Mouse (Mus musculus) neural tube, embryonic 11.5 days (tissue): ENCODE data around the gene Sorcs2. TPM values are rescaled to one million over a fixed set of nuclear protein-coding genes. Genes with fewer than 3 reads are reported as not detected.

ENCODE experiments used
- ATAC-seq: fragments of 200-750 bp; cut with Nextera tagmentation; 2 replicates; pipeline ENCODE4 v1.8.0; 2017; ENCODE audit warnings: moderate number of reproducible peaks, mild to moderate bottlenecking, moderate TSS enrichment, moderate library complexity; ENCODE audit not compliant: insufficient read depth, low FRiP score, low TSS enrichment
- DNase-seq: peaks from one replicate; pipeline ENCODE4 v3.0.0-alpha.2; 2015; ENCODE audit warnings: low spot score
- H3K27ac ChIP-seq: fragments of 300-500 bp; sonication (generic); 2 replicates; pipeline ENCODE4 v1.5.1; 2014; ENCODE audit warnings: low read depth, mild to moderate bottlenecking, low read length
- H3K27me3 ChIP-seq: fragments of 300-500 bp; sonication (generic); 2 replicates; pipeline ENCODE4 v1.6.1; 2014; ENCODE audit warnings: mild to moderate bottlenecking, low read length, mixed read lengths; ENCODE audit not compliant: control insufficient read depth, insufficient read depth
- H3K36me3 ChIP-seq: fragments of 300-500 bp; sonication (generic); 2 replicates; pipeline ENCODE4 v1.6.1; 2014; ENCODE audit warnings: mild to moderate bottlenecking, low read length, moderate library complexity, mixed read lengths; ENCODE audit not compliant: control insufficient read depth, insufficient read depth
- H3K4me1 ChIP-seq: fragments of 300-500 bp; sonication (generic); 2 replicates; pipeline ENCODE4 v1.6.1; 2014; ENCODE audit warnings: low read length, mixed read lengths; ENCODE audit not compliant: control insufficient read depth, insufficient read depth
- H3K4me2 ChIP-seq: fragments of 300-500 bp; sonication (generic); 2 replicates; pipeline ENCODE4 v1.6.1; 2014; ENCODE audit warnings: low read depth, mild to moderate bottlenecking, moderate library complexity
- H3K4me3 ChIP-seq: fragments of 300-500 bp; sonication (generic); 2 replicates; pipeline ENCODE4 v1.5.1; 2014; ENCODE audit warnings: low read depth, low read length
- H3K9ac ChIP-seq: fragments of 300-500 bp; sonication (generic); 2 replicates; pipeline ENCODE4 v1.6.1; 2014; ENCODE audit warnings: mild to moderate bottlenecking, low read length
- H3K9me3 ChIP-seq: fragments of 300-500 bp; sonication (generic); 2 replicates; pipeline ENCODE4 v1.6.1; 2016; ENCODE audit warnings: low read length; ENCODE audit not compliant: control insufficient read depth
- WGBS: fragments of 180-500 bp; shearing (Covaris S2); extraction: QIAGEN DNeasy Blood & Tissue Kit; methylation state at CpG from one replicate; pipeline ENCODE4 v1.1.7; 2014; 5-methylcytosine and 5-hydroxymethylcytosine counted together
- polyA plus RNA-seq: library from polyadenylated mRNA; unstranded; fragments of >200 nt; fragmentation: Nextera tagmentation; extraction: Ambion mirVana; gene quantifications from 2 replicates; pipeline ENCODE4 v1.2.1, GENCODE M21; 2014

Gene Sorcs2
- polyA plus RNA-seq, 1 experiment from 2014 or later = 9.1 TPM

DNA sequence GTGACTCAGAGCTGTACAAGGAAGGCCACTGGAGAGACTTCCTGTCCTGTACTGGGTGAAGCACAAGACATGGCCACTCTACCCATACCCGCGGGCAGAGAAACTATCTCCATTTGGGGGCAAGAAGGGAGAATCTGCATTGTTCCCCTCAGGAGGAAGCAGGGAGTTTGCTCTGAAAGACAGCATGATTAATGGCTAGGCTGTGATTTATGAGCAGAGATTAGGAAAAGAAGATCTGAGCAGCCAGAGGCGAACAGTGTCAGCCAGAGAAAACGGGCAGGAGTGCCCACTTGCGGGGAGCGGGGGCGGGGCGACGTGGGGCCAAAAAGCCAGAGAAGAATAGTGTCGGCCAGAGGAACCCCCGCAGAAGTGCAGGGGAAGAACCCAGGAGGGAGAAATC, 29.9 kb upstream of the Sorcs2 start:
- no peak for ATAC-seq
- Histone ChIP-seq H3K27me3 (no peaks in the 10 kb centered on the region), H3K9me3 (no peaks in the 10 kb centered on the region), H3K27ac (no peak overlapping the region), H3K36me3 (no peaks in the 10 kb centered on the region), H3K9ac (no peak overlapping the region), H3K4me3 (no peak overlapping the region), H3K4me1 (peaks cover 2% of the 10 kb centered on the region; the same call in 1 of the 2 replicates), H3K4me2 (no peak overlapping the region)
- WGBS = 37% methylated on average over 11 of the region's 11 CpGs
- no peak for DNase-seq

- H3K27ac ChIP-seq = no peak overlapping the region
- DNase-seq = no peak
- 87% methylated on average over 5 of the region's 5 CpGs for WGBS
- no peak overlapping the region for H3K4me3 ChIP-seq
- no peak for ATAC-seq
- peaks cover 2% of the 10 kb centered on the region; the same call in 1 of the 2 replicates for H3K4me1 ChIP-seq
- H3K9ac ChIP-seq = no peak overlapping the region
- H3K27me3 ChIP-seq = no peaks in the 10 kb centered on the region
- no peaks in the 10 kb centered on the region for H3K36me3 ChIP-seq
- H3K4me2 ChIP-seq = no peak overlapping the region
- no peaks in the 10 kb centered on the region for H3K9me3 ChIP-seq
Observed at GRCm38 (mm10) chr5:36426404-36426803, 28.5 kb upstream of the Sorcs2 start.

GRCm38 (mm10) chr5:36424676-36425075, 26.7 kb upstream of the Sorcs2 start:
- no peaks in the 10 kb centered on the region for H3K36me3 ChIP-seq
- no peak for DNase-seq
- no peak overlapping the region for H3K4me3 ChIP-seq
- no peaks in the 10 kb centered on the region for H3K27me3 ChIP-seq
- no peak overlapping the region for H3K27ac ChIP-seq
- no peaks in the 10 kb centered on the region for H3K9me3 ChIP-seq
- H3K9ac ChIP-seq = no peak overlapping the region
- no peak for ATAC-seq
- H3K4me1 ChIP-seq = no peaks in the 10 kb centered on the region; the same call in 1 of the 2 replicates
- H3K4me2 ChIP-seq = no peak overlapping the region

- no peaks in the 10 kb centered on the region for H3K27me3 ChIP-seq
- H3K4me3 ChIP-seq = no peak overlapping the region
- ATAC-seq (no peak), DNase-seq (no peak)
- no peak overlapping the region for H3K9ac ChIP-seq
- H3K9me3 ChIP-seq = no peaks in the 10 kb centered on the region
- H3K4me2 ChIP-seq = no peak overlapping the region
- H3K36me3 ChIP-seq = no peaks in the 10 kb centered on the region
- no peaks in the 10 kb centered on the region for H3K4me1 ChIP-seq
- H3K27ac ChIP-seq = no peak overlapping the region
Observed at GRCm38 (mm10) chr5:36422689-36423088, 24.8 kb upstream of the Sorcs2 start.

GRCm38 (mm10) chr5:36419861-36420260, 21.9 kb upstream of the Sorcs2 start:
- Histone ChIP-seq H3K9me3 (no peaks in the 10 kb centered on the region), H3K4me1 (no peaks in the 10 kb centered on the region), H3K36me3 (no peaks in the 10 kb centered on the region), H3K27ac (no peak overlapping the region), H3K27me3 (no peaks in the 10 kb centered on the region), H3K4me2 (no peak overlapping the region), H3K4me3 (no peak overlapping the region), H3K9ac (no peak overlapping the region)
- DNase-seq (no peak), ATAC-seq (no peak)
- WGBS = 73% methylated on average over 3 of the region's 3 CpGs

- no peaks in the 10 kb centered on the region for H3K9me3 ChIP-seq
- H3K9ac ChIP-seq = no peak overlapping the region
- H3K36me3 ChIP-seq = no peaks in the 10 kb centered on the region
- no peak overlapping the region for H3K27ac ChIP-seq
- 82% methylated on average over 6 of the region's 6 CpGs for WGBS
- H3K4me2 ChIP-seq = no peak overlapping the region
- ATAC-seq = no peak
- H3K4me1 ChIP-seq = no peaks in the 10 kb centered on the region
- no peaks in the 10 kb centered on the region for H3K27me3 ChIP-seq
- no peak for DNase-seq
- no peak overlapping the region for H3K4me3 ChIP-seq
Observed at GRCm38 (mm10) chr5:36414712-36415331, 16.9 kb upstream of the Sorcs2 start.

GRCm38 (mm10) chr5:36398463-36399364, 775 bp upstream of the Sorcs2 start:
- H3K36me3 ChIP-seq = no peaks in the 10 kb centered on the region
- WGBS = 10% methylated on average over 18 of the region's 18 CpGs
- H3K4me3 ChIP-seq = no peak overlapping the region
- H3K4me1 ChIP-seq = peaks cover 4% of the 10 kb centered on the region; the same call in 1 of the 2 replicates
- DNase-seq = peak; percentile 68
- H3K27me3 ChIP-seq = peaks cover 7% of the 10 kb centered on the region; the same call in 1 of the 2 replicates
- ATAC-seq = peak; percentile 29
- no peak overlapping the region for H3K9ac ChIP-seq
- H3K9me3 ChIP-seq = no peaks in the 10 kb centered on the region
- H3K27ac ChIP-seq = no peak overlapping the region
- peak overlapping the region; percentile 7; the same call in 1 of the 2 replicates for H3K4me2 ChIP-seq

DNA sequence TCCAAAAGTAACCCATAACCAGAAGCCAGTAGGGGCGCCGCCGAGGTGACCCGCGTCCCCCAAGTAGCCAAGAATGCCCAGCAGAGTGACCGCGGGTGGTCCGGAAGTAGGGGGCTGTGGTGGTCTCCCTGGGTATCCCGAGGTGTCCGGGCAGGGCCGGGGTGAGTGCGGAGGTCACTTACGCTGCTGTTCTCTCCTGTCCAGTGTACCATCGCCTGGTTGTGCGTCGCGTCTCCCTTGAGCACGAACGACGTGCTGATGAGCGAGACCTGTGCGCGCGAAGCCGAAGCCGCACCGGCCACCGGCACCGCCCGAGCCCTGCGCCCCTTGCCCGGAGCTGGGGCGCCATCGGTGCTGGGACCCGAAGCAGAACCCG, 567 bp downstream of the Sorcs2 start:
- H3K9me3 ChIP-seq = no peaks in the 10 kb centered on the region
- H3K4me1 ChIP-seq = peaks cover 4% of the 10 kb centered on the region; the same call in 1 of the 2 replicates
- peaks cover 7% of the 10 kb centered on the region; the same call in 1 of the 2 replicates for H3K27me3 ChIP-seq
- ATAC-seq (no peak), DNase-seq (peak; percentile 54)
- H3K4me2 ChIP-seq = peak overlapping the region; percentile 100
- no peak overlapping the region for H3K27ac ChIP-seq
- no peaks in the 10 kb centered on the region for H3K36me3 ChIP-seq
- H3K4me3 ChIP-seq = peak overlapping the region; percentile 73
- WGBS = under 1% methylated on average over 36 of the region's 36 CpGs
- H3K9ac ChIP-seq = peak overlapping the region; percentile 90
